Mouse (Mus musculus) cortical plate, adult 2 months (tissue): ENCODE data around the gene 9030612E09Rik.

Experiments used
- CTCF ChIP-seq: fragments of 200-500 bp; IDR thresholded peaks from 2 replicates; pipeline ENCODE4 v1.5.1; 2011; ENCODE audit warnings: mild to moderate bottlenecking, control low read depth, low read length; ENCODE audit not compliant: insufficient read depth; ENCODE audit errors: extremely low read depth
- POLR2A ChIP-seq: fragments of 200-500 bp; IDR thresholded peaks from 2 replicates; pipeline ENCODE4 v1.6.1; 2011; ENCODE audit warnings: mild to moderate bottlenecking, low read length, control low read depth; ENCODE audit not compliant: insufficient read depth; ENCODE audit errors: extremely low read depth

- TF ChIP-seq CTCF = no peak
- no peak for TF ChIP-seq POLR2A
Observed at GRCm38 (mm10) chr10:43162318-43162717, 12.2 kb upstream of the 9030612E09Rik start.
